9 mouse cellular contexts compared by ENCODE assay signal in genomic region chr6:86822285-86823050, GRCm38 (mm10). TPM values are rescaled to one million over a fixed set of nuclear protein-coding genes. Genes with fewer than 3 reads are reported as not detected.
DNase-seq lines count a peak whose midpoint lies in the region; ATAC-seq lines count a peak whose summit lies in the region.
"Had no signal": no experiment of that assay in that cellular context is flagged by ENCODE, and none has a peak within 500 bp of the region (broad histone marks: within the 10 kb centered on the region; RNA-seq: fewer than 3 reads in every experiment).

No protein-coding gene starts in this region.

- peak overlapping the region; percentile 18 for H3K4me3 ChIP-seq in embryonic facial prominence, embryonic 14.5 days (ENCODE audit: low read depth, low read length)
- peak overlapping the region; percentile 44 for H3K4me3 ChIP-seq in heart, embryonic 13.5 days
- H3K4me3 ChIP-seq in kidney, embryonic 16.5 days (ENCODE audit: low read length), result peak overlapping the region; percentile 30
- peak overlapping the region; percentile 24 for H3K4me3 ChIP-seq in limb, embryonic 15.5 days
- H3K4me3 ChIP-seq in midbrain, embryonic 14.5 days (replicated peaks; ENCODE audit: low read depth, low read length), result no peak overlapping the region; the same call in 1 of the 2 replicates

- 3% methylated on average over 17 of the region's 19 CpGs for WGBS in embryonic facial prominence, embryonic 14.5 days
- WGBS in heart, embryonic 13.5 days, result 3% methylated on average over 19 of the region's 19 CpGs
- 4% methylated on average over 19 of the region's 19 CpGs for WGBS in kidney, embryonic 16.5 days
- 5% methylated on average over 19 of the region's 19 CpGs for WGBS in limb, embryonic 15.5 days
- WGBS in midbrain, embryonic 14.5 days, result 4% methylated on average over 19 of the region's 19 CpGs

- H3K4me2 ChIP-seq in embryonic facial prominence, embryonic 14.5 days (ENCODE audit: low read depth, low read length), result peak overlapping the region; percentile 55
- peak overlapping the region; percentile 73 for H3K4me2 ChIP-seq in heart, embryonic 13.5 days
- peak overlapping the region; percentile 58 for H3K4me2 ChIP-seq in kidney, embryonic 16.5 days (replicated peaks; ENCODE audit: low read depth, low read length)
- H3K4me2 ChIP-seq in limb, embryonic 15.5 days, result peak overlapping the region; percentile 46
- peak overlapping the region; percentile 48 for H3K4me2 ChIP-seq in midbrain, embryonic 14.5 days (ENCODE audit: low read length)

- H3K9ac ChIP-seq in embryonic facial prominence, embryonic 14.5 days (ENCODE audit: low read depth, low read length), result peak overlapping the region; percentile 51; the same call in 1 of the 2 replicates
- H3K9ac ChIP-seq in heart, embryonic 13.5 days, result peak overlapping the region; percentile 76
- peak overlapping the region; percentile 40 for H3K9ac ChIP-seq in kidney, embryonic 16.5 days (replicated peaks; ENCODE audit: low read length)
- H3K9ac ChIP-seq in limb, embryonic 15.5 days, result no peak overlapping the region
- peak overlapping the region; percentile 32; the same call in 1 of the 2 replicates for H3K9ac ChIP-seq in midbrain, embryonic 14.5 days (replicated peaks; ENCODE audit: low read length)

- no peaks in the 10 kb centered on the region for H3K27me3 ChIP-seq in embryonic facial prominence, embryonic 14.5 days (replicated peaks; ENCODE audit: control insufficient read depth, insufficient read depth, low read length)
- H3K27me3 ChIP-seq in heart, embryonic 13.5 days (replicated peaks), result no peaks in the 10 kb centered on the region
- H3K27me3 ChIP-seq in kidney, embryonic 16.5 days (ENCODE audit: insufficient read depth, low read length), result no peaks in the 10 kb centered on the region
- peaks cover 5% of the 10 kb centered on the region; the same call in 1 of the 2 replicates for H3K27me3 ChIP-seq in limb, embryonic 15.5 days
- no peaks in the 10 kb centered on the region for H3K27me3 ChIP-seq in midbrain, embryonic 14.5 days (ENCODE audit: control insufficient read depth, insufficient read depth, low read length)
- H3K27me3 ChIP-seq: Patski had no signal

- 0 out of 2 replicates have a peak, but pooled peaks cover 5% of the 10 kb centered on the region for H3K4me1 ChIP-seq in embryonic facial prominence, embryonic 14.5 days (ENCODE audit: control insufficient read depth, insufficient read depth, low read length)
- H3K4me1 ChIP-seq in heart, embryonic 13.5 days, result peaks cover 23% of the 10 kb centered on the region
- H3K4me1 ChIP-seq in kidney, embryonic 16.5 days (ENCODE audit: insufficient read depth, low read length), result peaks cover 6% of the 10 kb centered on the region; the same call in 1 of the 2 replicates
- peaks cover 12% of the 10 kb centered on the region for H3K4me1 ChIP-seq in limb, embryonic 15.5 days
- H3K4me1 ChIP-seq in midbrain, embryonic 14.5 days (ENCODE audit: control insufficient read depth, insufficient read depth, low read length), result no peaks in the 10 kb centered on the region

- H3K27ac ChIP-seq in embryonic facial prominence, embryonic 14.5 days (replicated peaks; ENCODE audit: low read depth, low read length), result no peak overlapping the region
- peak overlapping the region; percentile 21; the same call in 1 of the 2 replicates for H3K27ac ChIP-seq in heart, embryonic 13.5 days (replicated peaks)
- H3K27ac ChIP-seq in kidney, embryonic 16.5 days (ENCODE audit: low read length), result no peak overlapping the region
- 0 out of 2 replicates have a peak overlapping the region, but pooled peaks have one; percentile 17 for H3K27ac ChIP-seq in limb, embryonic 15.5 days
- no peak overlapping the region for H3K27ac ChIP-seq in midbrain, embryonic 14.5 days (replicated peaks; ENCODE audit: low read depth, low read length)

- H3K9me3 ChIP-seq in embryonic facial prominence, embryonic 14.5 days (ENCODE audit: control insufficient read depth, low read length), result no peaks in the 10 kb centered on the region
- H3K9me3 ChIP-seq in heart, embryonic 13.5 days, result no peaks in the 10 kb centered on the region
- H3K9me3 ChIP-seq in kidney, embryonic 16.5 days (ENCODE audit: low read length), result no peaks in the 10 kb centered on the region
- H3K9me3 ChIP-seq in limb, embryonic 15.5 days, result no peaks in the 10 kb centered on the region
- no peaks in the 10 kb centered on the region for H3K9me3 ChIP-seq in midbrain, embryonic 14.5 days (ENCODE audit: control insufficient read depth, low read length)

- peak; percentile 11 for DNase-seq in thymus, postnatal 0 days (ENCODE audit: low spot score)
- no peak for DNase-seq in thymus, postnatal 25 days
- DNase-seq in embryonic facial prominence, embryonic 14.5 days (ENCODE audit: low spot score), result peak; percentile 54
- DNase-seq in midbrain, embryonic 14.5 days, result peak; percentile 45
- DNase-seq in telencephalon, adult 2 months (ENCODE audit: low read depth, low spot score), result peak; percentile 89

- H3K36me3 ChIP-seq in embryonic facial prominence, embryonic 14.5 days (ENCODE audit: control insufficient read depth, insufficient read depth, low read length), result no peaks in the 10 kb centered on the region
- no peaks in the 10 kb centered on the region for H3K36me3 ChIP-seq in heart, embryonic 13.5 days
- H3K36me3 ChIP-seq in kidney, embryonic 16.5 days (ENCODE audit: insufficient read depth, low read length), result no peaks in the 10 kb centered on the region
- H3K36me3 ChIP-seq in limb, embryonic 15.5 days, result no peaks in the 10 kb centered on the region
- H3K36me3 ChIP-seq in midbrain, embryonic 14.5 days (ENCODE audit: control insufficient read depth, insufficient read depth, low read length), result no peaks in the 10 kb centered on the region

- peak; percentile 69; the same call in 1 of the 2 replicates for ATAC-seq in embryonic facial prominence, embryonic 14.5 days (ENCODE audit: low read depth)
- peak; percentile 37; the same call in 1 of the 2 replicates for ATAC-seq in heart, embryonic 13.5 days (ENCODE audit: extremely low read depth, insufficient number of reproducible peaks, low FRiP score, low TSS enrichment)
- ATAC-seq in kidney, embryonic 16.5 days (ENCODE audit: low FRiP score, low TSS enrichment), result peak; percentile 82
- ATAC-seq in limb, embryonic 15.5 days (ENCODE audit: insufficient number of reproducible peaks, low FRiP score, low TSS enrichment, low read depth), result no peak; the same call in 1 of the 2 replicates
- no peak for ATAC-seq in midbrain, embryonic 14.5 days (ENCODE audit: low FRiP score, low TSS enrichment)
- ATAC-seq: Patski had no signal

RNA-seq across cellular contexts. Expression of gene Aak1, which starts 26.8 kb away (rescaled TPM):
- 13.6 and 19.0 TPM in 2 replicates for polyA plus RNA-seq in thymus, postnatal 0 days (2015; fragmentation: Nextera tagmentation; extraction: Ambion mirVana)
- polyA plus RNA-seq in embryonic facial prominence, embryonic 14.5 days (2014; fragmentation: Nextera tagmentation; extraction: Ambion mirVana), result 17.8 and 22.4 TPM in 2 replicates
- 16.1 and 18.2 TPM in 2 replicates for polyA plus RNA-seq in heart, embryonic 13.5 days (2015; fragmentation: Nextera tagmentation; extraction: Ambion mirVana)
- polyA plus RNA-seq in kidney, embryonic 16.5 days (2015; fragmentation: Nextera tagmentation; extraction: Ambion mirVana), result 9.0 and 13.5 TPM in 2 replicates
- polyA plus RNA-seq in limb, embryonic 15.5 days (2015; fragmentation: Nextera tagmentation; extraction: Ambion mirVana), result 15.3 and 16.7 TPM in 2 replicates
- polyA plus RNA-seq in midbrain, embryonic 14.5 days (2014; fragmentation: Nextera tagmentation; extraction: Ambion mirVana), result 41.9 and 43.9 TPM in 2 replicates

RNA-seq across cellular contexts. Expression of gene Anxa4, which starts 29.1 kb away (rescaled TPM):
- polyA plus RNA-seq in thymus, postnatal 0 days (2015; fragmentation: Nextera tagmentation; extraction: Ambion mirVana), result 33.6 and 34.0 TPM in 2 replicates
- polyA plus RNA-seq in embryonic facial prominence, embryonic 14.5 days (2014; fragmentation: Nextera tagmentation; extraction: Ambion mirVana), result 44.1 and 46.7 TPM in 2 replicates
- polyA plus RNA-seq in heart, embryonic 13.5 days (2015; fragmentation: Nextera tagmentation; extraction: Ambion mirVana), result 20.1 and 24.2 TPM in 2 replicates
- polyA plus RNA-seq in kidney, embryonic 16.5 days (2015; fragmentation: Nextera tagmentation; extraction: Ambion mirVana), result 50.7 and 59.2 TPM in 2 replicates
- polyA plus RNA-seq in limb, embryonic 15.5 days (2015; fragmentation: Nextera tagmentation; extraction: Ambion mirVana), result 61.9 and 66.6 TPM in 2 replicates
- 2.8 and 5.6 TPM in 2 replicates for polyA plus RNA-seq in midbrain, embryonic 14.5 days (2014; fragmentation: Nextera tagmentation; extraction: Ambion mirVana)

Comparison
In these comparisons a context has a peak if more than half of its experiments do, and no peak if none do; other contexts are left out.
1. ATAC-seq: peak in embryonic facial prominence, embryonic 14.5 days (single experiment), heart, embryonic 13.5 days (single experiment) and kidney, embryonic 16.5 days (single experiment); none in limb, embryonic 15.5 days (single experiment) and midbrain, embryonic 14.5 days (single experiment).
2. H3K27ac ChIP-seq: peak in heart, embryonic 13.5 days (single experiment) and limb, embryonic 15.5 days (single experiment); none in embryonic facial prominence, embryonic 14.5 days (single experiment), kidney, embryonic 16.5 days (single experiment) and midbrain, embryonic 14.5 days (single experiment).
3. Peak in every context shown above with its lines, with median percentiles within 50 percentile points of each other: H3K4me2 ChIP-seq.